Mouse (Mus musculus) testis, adult 2 months (tissue): Measurements from ENCODE around the gene Comp.

Experiments
- CTCF ChIP-seq: fragments of 200-500 bp; IDR thresholded peaks from 2 replicates; pipeline ENCODE4 v1.5.1; 2012; ENCODE audit warnings: low read depth, mild to moderate bottlenecking, inconsistent platforms, low read length, moderate library complexity; ENCODE audit not compliant: control insufficient read depth, insufficient read depth, insufficient replicate concordance
- POLR2A ChIP-seq: fragments of 200-500 bp; IDR thresholded peaks from 2 replicates; pipeline ENCODE4 v1.6.1; 2012; ENCODE audit warnings: low read depth, mild to moderate bottlenecking, inconsistent platforms, low read length, moderate library complexity; ENCODE audit not compliant: control insufficient read depth

DNA sequence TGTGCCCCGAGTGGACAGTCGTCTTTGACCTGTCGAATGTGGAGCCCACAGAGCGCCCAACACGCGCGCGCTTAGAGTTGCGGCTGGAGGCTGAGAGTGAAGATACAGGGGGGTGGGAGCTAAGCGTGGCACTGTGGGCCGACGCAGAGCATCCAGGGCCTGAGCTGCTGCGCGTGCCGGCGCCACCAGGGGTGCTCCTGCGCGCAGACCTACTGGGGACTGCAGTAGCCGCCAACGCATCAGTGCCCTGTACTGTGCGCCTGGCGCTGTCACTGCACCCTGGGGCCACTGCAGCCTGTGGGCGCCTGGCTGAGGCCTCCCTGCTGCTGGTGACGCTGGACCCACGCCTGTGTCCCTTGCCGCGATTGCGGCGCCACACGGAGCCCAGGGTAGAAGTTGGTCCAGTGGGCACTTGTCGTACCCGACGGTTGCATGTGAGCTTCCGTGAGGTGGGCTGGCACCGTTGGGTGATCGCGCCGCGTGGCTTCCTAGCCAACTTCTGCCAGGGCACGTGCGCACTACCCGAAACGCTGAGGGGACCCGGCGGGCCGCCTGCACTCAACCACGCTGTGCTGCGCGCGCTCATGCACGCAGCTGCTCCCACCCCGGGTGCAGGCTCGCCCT lies 42.5 kb upstream of the Comp start:
- TF ChIP-seq CTCF, result no peak; the same call in 1 of the 2 replicates
- TF ChIP-seq POLR2A, result no peak
